Mouse (Mus musculus) stomach, postnatal 0 days (tissue): Measurements from ENCODE around the gene Psmc3.

ENCODE experiments used
- CTCF ChIP-seq: IDR thresholded peaks from 2 replicates; pipeline ENCODE4 v1.5.1; 2016; ENCODE audit warnings: antibody characterized with exemption, low read depth, mild to moderate bottlenecking, moderate library complexity
- EP300 ChIP-seq: optimal IDR thresholded peaks from 2 replicates; pipeline ENCODE3; 2016; ENCODE audit warnings: antibody characterized with exemption

DNA sequence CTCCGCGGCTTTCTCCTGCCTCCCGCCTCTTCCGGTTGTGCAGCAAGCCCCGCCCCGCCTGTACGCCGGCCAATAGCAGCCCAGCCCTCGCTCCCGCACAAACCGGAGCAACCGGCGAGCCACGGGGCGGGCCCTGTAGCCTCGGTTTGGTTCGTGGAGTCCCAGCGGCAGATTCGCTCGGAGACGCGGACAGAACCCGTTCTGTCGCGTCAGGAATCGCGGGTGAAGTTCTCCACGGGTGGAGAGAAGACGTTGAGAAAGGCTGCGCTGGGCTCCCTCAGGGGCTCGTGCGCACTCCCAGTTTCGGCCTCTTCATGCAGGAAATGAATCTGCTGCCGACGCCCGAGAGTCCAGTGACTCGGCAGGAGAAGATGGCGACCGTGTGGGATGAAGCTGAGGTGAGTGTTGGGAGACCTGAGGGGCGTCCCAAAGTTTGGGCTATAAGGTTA, at the start of gene Psmc3:
- TF ChIP-seq CTCF (no peak), EP300 (no peak)
